Mouse (Mus musculus): ENCODE measurements around the gene Lyrm4. TPM values are rescaled to one million over a fixed set of nuclear protein-coding genes. Genes with fewer than 3 reads are reported as not detected.

Gene Lyrm4
- polyA plus RNA-seq, 1 experiment from 2014 or later = 24.5 TPM

- ATAC-seq (ENCODE audit: insufficient read depth, low FRiP score, low read depth) = no peak
- Histone ChIP-seq H3K9ac (no peak overlapping the region), H3K36me3 (no peaks in the 10 kb centered on the region), H3K27me3 (replicated peaks) (no peaks in the 10 kb centered on the region), H3K4me2 (no peak overlapping the region), H3K9me3 (no peaks in the 10 kb centered on the region), H3K4me3 (replicated peaks) (no peak overlapping the region), H3K4me1 (no peaks in the 10 kb centered on the region), H3K27ac (no peak overlapping the region)
- WGBS = 20% methylated on average over 14 of the region's 14 CpGs
Observed at GRCm38 (mm10) chr13:35947354-35948000, 169.8 kb downstream of the Lyrm4 start.

GRCm38 (mm10) chr13:35946659-35947353 is 170.5 kb downstream of the Lyrm4 start:
- Histone ChIP-seq H3K4me1 (no peaks in the 10 kb centered on the region), H3K9ac (no peak overlapping the region), H3K27ac (no peak overlapping the region), H3K27me3 (replicated peaks) (no peaks in the 10 kb centered on the region), H3K4me3 (replicated peaks) (no peak overlapping the region), H3K4me2 (no peak overlapping the region), H3K9me3 (no peaks in the 10 kb centered on the region), H3K36me3 (no peaks in the 10 kb centered on the region)
- ATAC-seq (ENCODE audit: insufficient read depth, low FRiP score, low read depth) = no peak
- 73% methylated on average over 20 of the region's 20 CpGs for WGBS

GRCm38 (mm10) chr13:35940934-35941333 is 176.4 kb downstream of the Lyrm4 start:
- Histone ChIP-seq H3K4me2 (no peak overlapping the region), H3K4me1 (no peaks in the 10 kb centered on the region), H3K27me3 (replicated peaks) (no peaks in the 10 kb centered on the region), H3K9ac (no peak overlapping the region), H3K27ac (no peak overlapping the region), H3K9me3 (no peaks in the 10 kb centered on the region), H3K4me3 (replicated peaks) (no peak overlapping the region), H3K36me3 (no peaks in the 10 kb centered on the region)
- 76% methylated on average over 5 of the region's 5 CpGs for WGBS
- no peak for ATAC-seq (ENCODE audit: insufficient read depth, low FRiP score, low read depth)

- Histone ChIP-seq H3K9me3 (no peaks in the 10 kb centered on the region; the same call in 1 of the 2 replicates), H3K27ac (no peak overlapping the region), H3K4me2 (no peak overlapping the region), H3K4me3 (replicated peaks) (no peak overlapping the region), H3K36me3 (no peaks in the 10 kb centered on the region), H3K27me3 (replicated peaks) (no peaks in the 10 kb centered on the region), H3K4me1 (no peaks in the 10 kb centered on the region), H3K9ac (no peak overlapping the region)
- WGBS = 48% methylated on average over 18 of the region's 18 CpGs
- no peak for ATAC-seq (ENCODE audit: insufficient read depth, low FRiP score, low read depth)
Observed at GRCm38 (mm10) chr13:35939871-35940665, 177.3 kb downstream of the Lyrm4 start.

- no peak for ATAC-seq (ENCODE audit: insufficient read depth, low FRiP score, low read depth)
- Histone ChIP-seq H3K27me3 (replicated peaks) (no peaks in the 10 kb centered on the region), H3K4me3 (replicated peaks) (no peak overlapping the region), H3K9ac (no peak overlapping the region), H3K4me1 (no peaks in the 10 kb centered on the region), H3K36me3 (no peaks in the 10 kb centered on the region), H3K27ac (no peak overlapping the region), H3K4me2 (no peak overlapping the region), H3K9me3 (no peaks in the 10 kb centered on the region; the same call in 1 of the 2 replicates)
- WGBS = 69% methylated on average over 2 of the region's 2 CpGs
Observed at GRCm38 (mm10) chr13:35937991-35938390, 179.3 kb downstream of the Lyrm4 start.

Other genes with a start within 250 kb of the Lyrm4 start
- 16.8 and 18.9 TPM in 2 replicates for gene Rpp40, start 211.2 kb downstream of the Lyrm4 start, polyA plus RNA-seq (2015; fragmentation: Nextera tagmentation; extraction: Ambion mirVana)
- 0.49 and 0.62 TPM in 2 replicates for gene Ppp1r3g, start 158.7 kb downstream of the Lyrm4 start, polyA plus RNA-seq (2015; fragmentation: Nextera tagmentation; extraction: Ambion mirVana)
- gene Fars2, start 114 bp downstream of the Lyrm4 start, polyA plus RNA-seq (2015; fragmentation: Nextera tagmentation; extraction: Ambion mirVana) = 38.6 and 39.5 TPM in 2 replicates